Mouse (Mus musculus): ENCODE measurements around the gene Cby3.
A peak's percentile ranks its signal among the peaks of the same experiment; 100 is the strongest.

- TF ChIP-seq POLR2A (IDR thresholded peaks at IDR 0.05; ENCODE audit: low read depth, low read length) (no peak), RAD21 (IDR thresholded peaks at IDR 0.05; ENCODE audit: low read depth, low read length) (no peak), CTCF (conservative IDR thresholded peaks at IDR 0.05 in 1 of 2, IDR thresholded peaks at IDR 0.05 in 1 of 2; ENCODE audit: low read depth in 2 of 2, low read length in 2 of 2) (no peak), MXI1 (IDR thresholded peaks at IDR 0.05; ENCODE audit: low read depth, low read length) (peak; percentile 85; the same call in 1 of the 2 replicates), RCOR1 (conservative IDR thresholded peaks at IDR 0.05; ENCODE audit: low read depth, low read length) (peak; percentile 70), EP300 (IDR thresholded peaks at IDR 0.05; ENCODE audit: low read length) (no peak), MEF2A (IDR thresholded peaks at IDR 0.05; ENCODE audit: borderline replicate concordance, low read depth, low read length) (no peak), GABPA (IDR thresholded peaks at IDR 0.05; ENCODE audit: insufficient replicate concordance, low read depth, low read length) (no peak), KAT2A (IDR thresholded peaks at IDR 0.05; ENCODE audit: insufficient replicate concordance, low read length) (0 out of 2 replicates have a peak, but pooled peaks have one; percentile 24), ELF1 (IDR thresholded peaks at IDR 0.05; ENCODE audit: low read depth, low read length) (no peak), NELFE (IDR thresholded peaks at IDR 0.05; ENCODE audit: low read depth, low read length) (no peak), CHD1 (IDR thresholded peaks at IDR 0.05; ENCODE audit: low read depth, low read length) (no peak), CHD2 (IDR thresholded peaks at IDR 0.05; ENCODE audit: low read length) (no peak), JUN (IDR thresholded peaks at IDR 0.05; ENCODE audit: insufficient read depth, low read depth, low read length) (no peak)
Measured at GRCm38 (mm10) chr11:50324751-50325471, 29.4 kb upstream of the Cby3 start.

All from CH12.LX (cell line).